Mouse (Mus musculus): Measurements from ENCODE around the gene Bpgm. TPM values are rescaled to one million over a fixed set of nuclear protein-coding genes. Genes with fewer than 3 reads are reported as not detected.

Gene Bpgm
- polyA plus RNA-seq, 1 experiment from 2014 or later: 68.6 TPM

DNA sequence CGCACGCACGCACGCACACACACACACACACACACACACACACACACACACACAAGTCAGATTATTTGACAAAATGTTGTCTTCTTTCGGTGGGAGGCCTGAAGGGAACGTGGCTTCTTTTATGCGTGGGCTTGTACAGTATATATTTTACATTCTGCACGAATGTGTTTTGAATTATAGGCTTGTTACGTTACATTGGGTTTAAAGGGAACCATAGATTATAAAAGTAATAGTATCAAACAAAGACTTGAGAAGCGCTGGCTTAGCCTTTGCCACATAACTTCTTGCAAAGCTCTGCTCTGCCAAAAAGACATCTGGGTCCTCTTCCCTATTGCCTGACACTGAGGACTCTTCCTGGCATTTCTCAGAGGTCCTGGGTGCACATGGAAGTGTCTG is 68.2 kb downstream of the Bpgm start:
- Histone ChIP-seq H3K36me3 (replicated peaks) (no peaks in the 10 kb centered on the region), H3K9me3 (no peaks in the 10 kb centered on the region), H3K27me3 (ENCODE audit: poor library complexity, severe bottlenecking) (no peaks in the 10 kb centered on the region), H3K4me1 (peaks cover 29% of the 10 kb centered on the region), H3K27ac (peak overlapping the region; percentile 53; the same call in 1 of the 2 replicates), H3K4me3 (no peak overlapping the region)
- DNase-seq (ENCODE audit: extremely low spot score, low spot score): no peak
- 88% methylated on average over 10 of the region's 10 CpGs for WGBS

DNA sequence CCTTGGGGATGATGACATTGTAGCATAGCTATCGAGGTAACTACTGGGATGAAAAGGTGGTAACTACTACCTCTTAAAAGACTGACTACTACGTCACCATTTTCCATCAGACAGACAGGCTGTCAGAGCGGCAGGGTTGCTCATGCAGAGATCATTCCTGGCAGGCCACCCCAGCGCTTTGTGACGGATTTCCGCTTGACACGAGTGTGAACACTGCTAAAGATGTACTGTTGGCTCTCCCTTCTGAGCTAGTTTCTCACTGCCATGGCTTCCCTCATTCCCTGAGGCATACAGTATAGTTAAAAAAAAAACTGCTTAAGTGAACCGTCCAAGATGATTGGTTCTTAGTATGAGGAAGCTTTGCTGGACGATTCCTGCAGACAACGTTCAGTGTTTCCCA is 69.3 kb downstream of the Bpgm start:
- H3K9me3 ChIP-seq: no peaks in the 10 kb centered on the region
- no peaks in the 10 kb centered on the region for H3K36me3 ChIP-seq (replicated peaks)
- H3K27ac ChIP-seq: no peak overlapping the region
- no peak overlapping the region for H3K4me3 ChIP-seq
- peaks cover 29% of the 10 kb centered on the region for H3K4me1 ChIP-seq
- 86% methylated on average over 10 of the region's 10 CpGs for WGBS
- no peak for DNase-seq (ENCODE audit: extremely low spot score, low spot score)
- no peaks in the 10 kb centered on the region for H3K27me3 ChIP-seq (ENCODE audit: poor library complexity, severe bottlenecking)

DNA sequence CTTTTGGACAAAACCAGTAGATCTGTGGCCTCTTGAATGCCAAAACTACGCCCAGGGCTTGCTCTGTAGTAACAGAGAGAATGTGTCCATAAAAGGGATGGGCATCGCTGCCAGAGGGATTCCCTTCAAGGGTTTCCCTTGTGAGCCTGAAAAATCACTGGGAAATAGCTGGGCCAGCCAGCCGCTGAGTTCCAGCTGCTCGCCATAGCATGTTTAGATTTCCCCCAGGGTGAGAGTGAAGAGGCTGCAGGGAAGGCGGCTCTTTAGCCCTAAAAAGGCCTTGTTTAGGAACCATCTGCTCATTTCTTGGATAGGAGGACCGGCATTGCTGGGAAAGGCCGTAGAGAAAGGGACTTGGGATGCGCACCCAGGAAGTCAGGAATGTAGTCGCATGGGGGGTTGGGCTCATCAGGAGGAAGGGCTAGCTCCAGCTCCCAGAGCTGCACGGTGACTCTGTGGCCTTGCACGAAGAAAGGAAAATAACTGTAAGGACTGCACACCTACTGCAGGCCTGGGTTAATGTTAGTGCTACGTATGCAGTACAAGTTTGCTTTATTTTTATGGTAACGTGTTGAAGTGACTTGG is 72.5 kb downstream of the Bpgm start:
- Histone ChIP-seq H3K36me3 (replicated peaks) (no peaks in the 10 kb centered on the region), H3K27me3 (ENCODE audit: poor library complexity, severe bottlenecking) (no peaks in the 10 kb centered on the region), H3K4me1 (peaks cover 23% of the 10 kb centered on the region), H3K4me3 (no peak overlapping the region), H3K9me3 (no peaks in the 10 kb centered on the region), H3K27ac (0 out of 2 replicates have a peak overlapping the region, but pooled peaks have one; percentile 25)
- 59% methylated on average over 13 of the region's 13 CpGs for WGBS
- peak; percentile 9 for DNase-seq (ENCODE audit: extremely low spot score, low spot score)

DNA sequence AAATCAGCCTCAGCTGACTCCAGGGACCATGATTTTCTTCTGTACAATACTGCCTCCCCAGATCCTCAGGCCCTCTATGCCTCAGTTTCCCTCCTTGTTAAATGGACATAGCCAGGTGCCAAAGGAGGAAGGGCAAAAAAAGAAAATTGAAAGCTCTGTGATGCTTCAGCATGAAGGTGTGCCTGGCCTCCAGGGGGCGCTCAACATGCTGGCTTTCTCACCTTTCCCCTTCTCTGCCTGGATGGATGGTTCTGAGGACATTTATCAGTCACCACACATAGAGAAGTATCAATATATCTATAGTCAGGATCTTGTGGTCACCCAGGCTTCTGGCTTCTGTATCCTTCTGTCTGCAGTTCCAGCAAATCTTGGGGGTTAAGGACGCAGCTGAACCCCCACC is 73.0 kb downstream of the Bpgm start:
- Histone ChIP-seq H3K27ac (no peak overlapping the region), H3K36me3 (replicated peaks) (no peaks in the 10 kb centered on the region), H3K4me1 (peaks cover 18% of the 10 kb centered on the region), H3K27me3 (ENCODE audit: poor library complexity, severe bottlenecking) (no peaks in the 10 kb centered on the region), H3K4me3 (no peak overlapping the region), H3K9me3 (no peaks in the 10 kb centered on the region)
- WGBS: 35% methylated on average over 2 of the region's 2 CpGs
- DNase-seq (ENCODE audit: extremely low spot score, low spot score): peak; percentile 47

DNA sequence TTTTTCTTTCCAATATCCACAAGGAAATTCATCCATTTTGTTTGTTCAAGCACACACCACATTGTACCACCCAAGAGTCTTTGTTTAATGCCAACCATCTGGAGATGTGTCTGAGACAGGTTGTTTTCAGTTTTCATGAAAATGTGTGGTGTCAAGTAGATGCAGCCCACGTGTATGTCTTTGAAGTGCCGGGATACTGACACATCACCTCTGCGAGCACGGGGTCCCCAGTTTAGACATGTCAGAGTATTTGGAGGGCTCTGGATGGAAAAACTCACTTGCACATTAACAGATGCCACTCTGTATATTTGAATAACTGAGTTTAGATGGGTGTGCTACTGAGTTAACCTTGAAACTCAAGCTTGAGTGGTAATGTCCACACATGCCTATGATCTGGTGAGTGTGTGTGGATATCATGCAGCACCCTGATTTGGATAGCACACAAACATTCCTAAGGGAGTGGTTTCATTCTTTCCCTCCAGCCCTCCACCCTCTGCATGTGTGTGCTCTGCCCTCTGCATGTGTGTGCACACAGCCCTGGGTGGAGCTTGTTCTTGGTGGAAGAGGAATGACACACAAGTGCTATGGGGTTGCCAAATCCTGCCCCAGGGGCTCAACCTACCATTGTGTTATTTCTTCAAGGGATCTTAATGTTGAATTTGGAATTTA is 76.6 kb downstream of the Bpgm start:
- Histone ChIP-seq H3K4me1 (peaks cover 6% of the 10 kb centered on the region), H3K27me3 (ENCODE audit: poor library complexity, severe bottlenecking) (no peaks in the 10 kb centered on the region), H3K4me3 (no peak overlapping the region), H3K27ac (no peak overlapping the region), H3K36me3 (replicated peaks) (no peaks in the 10 kb centered on the region), H3K9me3 (no peaks in the 10 kb centered on the region)
- DNase-seq (ENCODE audit: extremely low spot score, low spot score): peak; percentile 6
- WGBS: 85% methylated on average over 4 of the region's 4 CpGs

DNA sequence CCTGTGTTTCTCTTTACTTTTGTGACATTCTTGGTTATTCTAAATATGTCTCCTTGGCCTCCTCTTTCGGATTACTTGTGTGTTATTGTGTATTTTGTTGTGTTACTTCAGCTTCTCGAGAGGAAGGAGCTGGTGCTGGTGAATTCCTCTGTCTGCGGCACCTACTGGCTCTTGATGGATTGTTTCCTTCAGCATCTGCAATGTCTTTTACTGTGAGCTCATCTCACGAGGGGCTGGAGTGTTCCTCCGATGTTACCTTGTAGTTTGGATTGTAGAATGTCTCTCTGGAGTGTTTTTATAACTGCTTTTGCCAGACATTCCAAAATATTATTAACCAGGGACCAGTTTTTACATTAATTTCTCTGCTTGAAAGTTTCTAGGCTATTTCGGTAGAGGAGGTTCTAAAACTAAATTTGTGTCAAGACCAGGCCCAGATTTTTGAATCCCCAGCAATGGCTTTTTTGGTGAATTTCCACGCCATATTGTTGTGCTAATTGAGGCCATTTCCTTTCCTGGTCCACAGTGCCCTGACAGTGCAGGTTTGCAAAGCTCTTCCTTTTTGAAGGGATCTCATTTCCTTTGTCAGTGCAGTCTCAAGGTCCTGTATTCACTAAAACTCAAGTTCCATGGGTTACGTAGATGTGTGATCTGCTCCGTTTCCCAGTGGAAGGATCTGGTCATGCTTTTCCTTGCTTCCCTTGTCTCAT is 78.4 kb downstream of the Bpgm start:
- no peak for DNase-seq (ENCODE audit: extremely low spot score, low spot score)
- peaks cover 5% of the 10 kb centered on the region; the same call in 1 of the 2 replicates for H3K4me1 ChIP-seq
- no peaks in the 10 kb centered on the region for H3K9me3 ChIP-seq
- H3K36me3 ChIP-seq (replicated peaks): no peaks in the 10 kb centered on the region
- 89% methylated on average over 9 of the region's 9 CpGs for WGBS
- H3K4me3 ChIP-seq: no peak overlapping the region
- no peaks in the 10 kb centered on the region for H3K27me3 ChIP-seq (ENCODE audit: poor library complexity, severe bottlenecking)
- H3K27ac ChIP-seq: no peak overlapping the region

Other genes starting within 250 kb of the Bpgm start
- 258 and 262 TPM in 2 replicates for gene Akr1b3, start 158.7 kb upstream of the Bpgm start, polyA plus RNA-seq (2016; fragmentation: Nextera tagmentation; extraction: Ambion mirVana)
- 12.8 and 14.2 TPM in 2 replicates for gene Akr1b8, start 122.1 kb upstream of the Bpgm start, polyA plus RNA-seq (2016; fragmentation: Nextera tagmentation; extraction: Ambion mirVana)
- 11.0 and 11.9 TPM in 2 replicates for gene Akr1b10, start 92.0 kb upstream of the Bpgm start, polyA plus RNA-seq (2016; fragmentation: Nextera tagmentation; extraction: Ambion mirVana)
- gene Akr1b7, start 63.9 kb upstream of the Bpgm start, polyA plus RNA-seq (2016; fragmentation: Nextera tagmentation; extraction: Ambion mirVana): 0.11 TPM in 1 of 2 replicates, not detected in the other
- gene Cald1, start 122.3 kb downstream of the Bpgm start, polyA plus RNA-seq (2016; fragmentation: Nextera tagmentation; extraction: Ambion mirVana): 135 and 143 TPM in 2 replicates

All from forebrain, embryonic 10.5 days (tissue).